Mouse (Mus musculus): ENCODE results near the gene Gm2001.
"Not testable (repeated sequence)": the region's sequence is repeated elsewhere in the genome, so short reads cannot be mapped to it uniquely, and the experiment has no call there.

Gene Gm2001

DNA sequence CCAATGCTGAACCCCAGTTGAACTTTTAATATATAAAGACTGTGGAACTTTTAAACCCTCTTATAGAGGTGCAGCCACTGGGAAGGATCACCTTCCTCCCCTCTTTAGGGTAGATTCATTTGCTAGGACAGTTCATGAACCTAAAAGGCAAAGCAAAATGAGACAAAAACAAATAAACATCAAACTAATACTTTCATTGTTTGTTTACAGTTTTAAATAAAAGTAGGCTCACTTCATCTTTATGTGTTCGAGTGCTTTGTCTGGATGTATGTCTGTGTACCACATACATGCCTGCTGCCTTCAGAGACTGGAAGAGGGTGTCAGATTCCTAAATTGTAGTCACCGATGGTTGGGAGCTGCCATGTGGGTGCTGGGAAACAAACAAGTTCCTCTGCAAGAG lies at the start of gene Gm2001:
TSS of gene Gm2001 (minus strand) at position 101 of the 400 bp plus-strand sequence.
- DNase-seq (ENCODE audit: low spot score) = not testable (repeated sequence)

DNA sequence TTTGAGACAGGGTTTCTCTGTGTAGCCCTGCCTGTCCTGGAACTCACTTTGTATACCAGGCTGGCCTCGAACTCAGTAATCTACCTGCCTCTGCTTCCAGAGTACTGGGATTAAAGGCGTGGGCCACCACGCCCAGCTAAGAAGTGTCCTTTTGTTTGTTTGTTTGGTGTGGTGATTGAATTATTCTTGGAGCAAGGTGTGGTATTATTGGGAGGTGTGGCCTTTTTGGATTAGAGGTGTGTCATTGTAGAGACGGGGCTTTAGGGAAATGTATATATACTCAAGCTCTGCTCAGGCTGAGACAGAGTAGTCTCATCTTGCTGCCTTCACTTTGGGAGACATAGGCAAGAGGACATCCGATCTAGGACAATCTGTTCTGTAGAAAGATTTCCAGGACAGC lies 31.6 kb upstream of the Gm2001 start, which contains the start of gene Gm2016:
TSS of gene Gm2016 (plus strand) at position 301 of the 400 bp plus-strand sequence.
- DNase-seq (ENCODE audit: low spot score) = not testable (repeated sequence)

DNA sequence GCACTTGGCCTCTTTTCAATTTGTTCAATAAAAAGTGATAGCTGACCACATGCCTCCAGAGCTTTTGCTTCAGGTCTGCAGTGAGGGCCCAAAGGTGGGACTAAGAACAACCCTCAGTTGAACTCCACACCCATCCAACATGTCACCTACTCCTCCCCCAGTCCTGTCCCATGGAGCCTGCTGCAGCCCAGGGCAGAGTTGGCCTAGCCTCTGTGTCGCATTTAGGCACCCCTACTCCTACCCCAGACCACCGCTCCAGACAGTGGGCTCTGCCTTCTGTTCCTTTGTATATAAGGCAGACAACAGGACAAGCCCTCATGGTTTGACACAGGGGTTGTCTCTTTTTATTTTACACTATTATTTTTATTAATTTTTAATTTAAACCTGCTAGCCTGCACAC lies 21.9 kb upstream of the Gm2001 start:
- DNase-seq (ENCODE audit: low spot score) = not testable (repeated sequence)

DNA sequence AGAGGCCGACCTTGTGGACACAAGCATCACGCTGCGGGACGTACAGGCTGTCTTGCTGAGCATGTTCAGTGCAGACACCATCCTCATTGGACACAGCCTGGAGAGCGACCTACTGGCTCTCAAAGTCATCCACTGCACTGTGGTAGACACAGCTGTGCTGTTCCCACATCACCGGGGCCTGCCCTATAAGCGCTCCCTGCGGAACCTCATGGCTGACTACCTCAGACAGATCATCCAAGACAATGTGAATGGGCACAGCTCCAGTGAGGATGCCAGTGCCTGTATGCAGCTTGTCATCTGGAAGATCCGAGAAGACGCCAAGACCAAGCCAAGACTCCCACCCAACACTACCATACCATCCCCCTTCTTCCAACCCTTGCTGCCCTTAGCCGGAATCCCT lies 21.5 kb upstream of the Gm2001 start:
- DNase-seq (ENCODE audit: low spot score) = not testable (repeated sequence)

DNA sequence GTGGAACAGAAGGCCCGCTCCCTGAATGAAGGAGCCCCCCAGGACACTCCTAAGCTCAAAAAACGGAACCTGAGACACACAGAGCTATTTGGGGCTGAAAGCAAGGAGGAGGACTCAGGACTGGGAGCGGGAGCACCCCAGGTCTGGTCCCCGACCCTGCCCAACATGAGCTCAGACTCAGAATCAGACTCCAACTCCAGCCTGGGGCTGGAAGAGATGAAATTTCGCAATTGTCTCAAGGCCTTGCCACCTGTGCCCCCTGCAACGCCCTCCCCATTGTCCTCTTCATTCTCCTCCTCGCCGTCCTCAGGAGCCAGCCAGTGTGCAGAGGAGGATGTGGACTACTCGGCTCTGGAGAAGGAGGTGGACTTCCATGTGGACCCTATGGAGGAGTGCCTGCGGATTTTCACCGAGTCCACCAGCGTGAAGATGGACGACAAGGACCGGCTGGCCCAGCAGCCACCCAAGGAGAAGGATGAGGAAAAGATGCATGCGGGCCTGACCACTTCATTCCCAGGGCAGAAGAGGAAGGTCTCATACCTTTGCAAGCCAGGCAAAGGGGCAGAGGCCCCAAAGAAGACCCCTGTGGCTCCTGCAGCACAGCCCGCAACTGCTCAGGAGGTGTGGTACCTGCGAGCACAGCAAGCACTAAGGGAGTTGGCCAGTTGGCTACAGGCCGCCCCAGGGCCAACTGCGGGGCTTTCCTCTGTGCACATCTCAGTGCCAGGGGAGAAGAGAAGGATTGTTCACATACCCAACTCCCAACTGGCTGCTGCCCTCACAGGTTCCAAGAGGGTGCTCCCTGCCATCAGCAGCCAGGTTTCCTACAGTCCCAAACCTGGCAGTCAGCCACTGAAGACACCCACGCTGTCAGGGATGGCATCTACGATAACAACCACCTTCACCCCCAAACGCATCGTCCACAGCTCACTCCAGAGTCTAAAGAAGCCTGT lies 19.9 kb upstream of the Gm2001 start:
- not testable (repeated sequence) for DNase-seq (ENCODE audit: low spot score)

DNA sequence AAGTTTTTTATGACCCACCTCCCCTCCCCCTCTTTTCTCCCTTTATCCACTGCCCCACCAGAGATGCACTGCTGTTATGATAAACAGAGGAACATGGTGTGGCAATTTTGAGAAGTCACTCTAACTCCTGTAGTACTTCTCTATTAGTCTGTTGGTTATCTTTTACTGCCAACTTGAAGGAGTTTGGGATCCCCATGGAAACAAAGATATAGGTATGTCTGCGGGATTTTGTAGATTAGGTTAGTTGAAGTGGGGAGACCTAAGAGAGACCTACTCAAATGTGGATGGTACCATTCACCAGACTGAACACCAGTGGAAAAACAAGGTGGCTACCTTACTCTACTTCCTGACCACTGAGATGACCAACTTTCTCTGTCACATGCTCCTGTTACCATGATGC lies 13.9 kb upstream of the Gm2001 start:
- not testable (repeated sequence) for DNase-seq (ENCODE audit: low spot score)

DNA sequence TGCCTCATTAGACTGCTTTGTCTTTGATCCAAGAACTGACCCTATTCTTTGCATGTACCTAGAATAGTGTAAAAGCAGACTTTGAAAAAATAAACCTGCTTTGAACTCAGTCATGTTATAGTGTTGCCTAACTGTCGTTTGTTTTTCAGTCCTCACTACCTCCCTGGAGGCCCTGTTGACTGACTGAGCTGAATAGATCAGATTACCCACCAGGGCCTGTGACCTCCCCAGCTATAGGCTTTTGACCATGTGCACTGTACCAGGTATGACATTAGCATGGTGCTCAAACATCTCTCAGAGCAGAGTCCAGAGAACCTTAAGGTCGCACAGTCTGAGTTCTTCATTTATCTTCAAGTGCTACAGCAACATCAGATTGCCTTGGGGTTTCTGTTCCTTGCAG lies 8.5 kb upstream of the Gm2001 start:
- DNase-seq (ENCODE audit: low spot score) = not testable (repeated sequence)

DNA sequence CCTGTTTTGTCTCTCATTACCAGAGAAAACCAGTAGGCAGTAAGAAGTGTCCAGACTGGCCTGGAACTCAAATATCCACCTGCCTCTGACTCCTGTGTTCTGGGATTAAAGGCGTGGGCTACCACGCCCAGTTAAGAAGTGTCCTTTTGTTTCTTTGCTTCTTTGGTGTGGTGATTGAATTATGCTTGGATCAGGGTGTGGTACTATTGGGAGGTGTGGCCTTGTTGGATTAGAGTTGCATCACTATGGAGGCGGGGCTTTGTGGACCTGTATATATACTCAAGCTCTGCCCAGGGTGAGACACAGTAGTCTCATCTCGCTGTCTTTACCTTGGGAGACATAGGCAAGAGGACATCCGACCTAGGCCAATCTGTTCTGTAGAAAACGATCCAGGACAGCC lies 25.9 kb downstream of the Gm2001 start, which contains the start of gene BB287469:
TSS of gene BB287469 (plus strand) at position 301 of the 400 bp plus-strand sequence.
- not testable (repeated sequence) for DNase-seq (ENCODE audit: low spot score)

DNA sequence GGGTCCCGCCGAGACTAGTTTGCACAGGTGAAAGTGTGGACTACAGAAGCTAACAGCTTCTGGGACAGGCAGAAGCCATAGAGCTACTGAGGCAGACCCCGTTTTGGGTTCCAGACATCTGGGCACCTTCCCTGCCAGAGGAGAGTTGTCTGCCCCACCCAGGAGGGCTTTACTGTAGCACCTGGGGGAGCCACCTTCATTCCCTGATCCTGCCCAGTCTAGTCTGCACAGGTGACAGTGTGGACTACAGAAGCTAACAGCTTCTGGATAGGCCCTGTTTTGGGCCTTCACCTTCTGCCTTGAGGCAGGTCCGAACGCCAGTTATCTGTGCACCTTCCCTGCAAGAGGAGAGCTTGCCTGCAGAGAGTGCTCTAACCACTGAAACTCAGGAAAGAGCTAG lies 44.2 kb downstream of the Gm2001 start:
- not testable (repeated sequence) for DNase-seq (ENCODE audit: low spot score)

DNA sequence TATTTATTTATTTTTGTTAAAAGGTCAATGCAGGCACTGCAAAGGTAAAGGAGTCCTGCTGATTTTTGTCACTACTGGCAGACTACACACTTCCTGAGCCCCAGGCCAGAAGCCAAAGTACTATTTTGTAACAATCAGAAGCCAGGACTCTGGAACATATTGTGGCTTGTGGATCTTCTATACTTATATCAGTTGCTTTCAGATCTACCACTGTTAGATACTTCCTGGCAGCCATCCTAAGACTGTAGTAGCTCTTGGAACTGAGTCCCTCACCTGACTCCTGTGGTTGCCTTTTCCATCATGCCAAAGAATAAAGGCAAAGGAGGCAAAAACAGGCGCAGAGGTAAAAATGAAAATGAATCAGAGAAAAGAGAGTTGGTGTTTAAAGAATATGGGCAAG lies 46.9 kb downstream of the Gm2001 start, which contains the start of gene Gm21936:
TSS of gene Gm21936 (plus strand) at position 301 of the 400 bp plus-strand sequence.
- DNase-seq (ENCODE audit: low spot score) = not testable (repeated sequence)
